In genomic region chr12:113578241-113578640, GRCm38 (mm10) we compare ENCODE assay signal across 8 mouse cellular contexts. TPM values are rescaled to one million over a fixed set of nuclear protein-coding genes. Genes with fewer than 3 reads are reported as not detected.
DNase-seq lines count a peak whose midpoint lies in the region; ATAC-seq and TF ChIP-seq lines count a peak whose summit lies in the region.
"Had no signal": no experiment of that assay in that cellular context is flagged by ENCODE, and none has a peak within 500 bp of the region (broad histone marks: within the 10 kb centered on the region; RNA-seq: fewer than 3 reads in every experiment).

No protein-coding gene starts in this region.

- H3K27ac ChIP-seq in limb, embryonic 11.5 days (replicated peaks; ENCODE audit: low read depth, low read length) = no peak overlapping the region
- no peak overlapping the region for H3K27ac ChIP-seq in limb, embryonic 10.5 days
- no peak overlapping the region for H3K27ac ChIP-seq in bone marrow, adult 2 months (ENCODE audit: control insufficient read depth, insufficient read depth, low read depth, low read length, poor library complexity)
- H3K27ac ChIP-seq in forebrain, embryonic 15.5 days (replicated peaks) = no peak overlapping the region
- H3K27ac ChIP-seq in forebrain, embryonic 12.5 days = no peak overlapping the region
- H3K27ac ChIP-seq: limb, embryonic 15.5 days had no signal

- 58% methylated on average over 6 of the region's 6 CpGs for WGBS in limb, embryonic 11.5 days
- WGBS in limb, embryonic 10.5 days = 48% methylated on average over 6 of the region's 6 CpGs
- 55% methylated on average over 6 of the region's 6 CpGs for WGBS in bone marrow, adult 2 months
- WGBS in forebrain, embryonic 15.5 days = 60% methylated on average over 6 of the region's 6 CpGs
- 64% methylated on average over 6 of the region's 6 CpGs for WGBS in forebrain, embryonic 12.5 days

- TF ChIP-seq POLR2A in bone marrow, adult 2 months (IDR thresholded peaks at IDR 0.05; ENCODE audit: borderline replicate concordance, control insufficient read depth, low read depth, low read length) = no peak

- H3K4me3 ChIP-seq in limb, embryonic 11.5 days (ENCODE audit: low read depth, low read length) = no peak overlapping the region
- H3K4me3 ChIP-seq in limb, embryonic 10.5 days = no peak overlapping the region
- H3K4me3 ChIP-seq in G1E (ENCODE audit: low read depth, low read length) = no peak overlapping the region
- H3K4me3 ChIP-seq in bone marrow, adult 2 months (replicated peaks; ENCODE audit: control insufficient read depth, low read depth, low read length) = no peak overlapping the region
- no peak overlapping the region for H3K4me3 ChIP-seq in forebrain, embryonic 15.5 days
- H3K4me3 ChIP-seq in forebrain, embryonic 12.5 days (replicated peaks) = no peak overlapping the region
- H3K4me3 ChIP-seq: limb, embryonic 15.5 days had no signal

- TF ChIP-seq CTCF in G1E (IDR thresholded peaks at IDR 0.05; ENCODE audit: low read depth, low read length) = no peak
- TF ChIP-seq CTCF in bone marrow, adult 2 months (IDR thresholded peaks at IDR 0.05; ENCODE audit: control insufficient read depth, insufficient read depth, low read length) = peak; percentile 45

- no peak overlapping the region for H3K4me2 ChIP-seq in limb, embryonic 11.5 days (ENCODE audit: low read depth, severe bottlenecking)
- H3K4me2 ChIP-seq in forebrain, embryonic 15.5 days (replicated peaks) = no peak overlapping the region
- H3K4me2 ChIP-seq in forebrain, embryonic 12.5 days = no peak overlapping the region
- H3K4me2 ChIP-seq: limb, embryonic 15.5 days had no signal

- no peak overlapping the region for H3K9ac ChIP-seq in limb, embryonic 11.5 days (ENCODE audit: low read length)
- H3K9ac ChIP-seq in forebrain, embryonic 15.5 days (replicated peaks) = no peak overlapping the region
- no peak overlapping the region for H3K9ac ChIP-seq in forebrain, embryonic 12.5 days
- H3K9ac ChIP-seq: limb, embryonic 15.5 days had no signal

- peak; percentile 23 for DNase-seq in limb, embryonic 11.5 days (ENCODE audit: low spot score)
- DNase-seq in limb, embryonic 10.5 days (ENCODE audit: low spot score) = no peak
- DNase-seq in G1E (ENCODE audit: low spot score) = no peak
- peak; percentile 16 for DNase-seq in lung, postnatal 36 days

- H3K27me3 ChIP-seq in limb, embryonic 11.5 days (ENCODE audit: control insufficient read depth, insufficient read depth, low read length) = no peaks in the 10 kb centered on the region
- H3K27me3 ChIP-seq in limb, embryonic 10.5 days (ENCODE audit: low read depth, poor library complexity, severe bottlenecking) = no peaks in the 10 kb centered on the region
- H3K27me3 ChIP-seq in G1E (ENCODE audit: insufficient read depth, low read length) = no peaks in the 10 kb centered on the region
- H3K27me3 ChIP-seq in forebrain, embryonic 15.5 days = no peaks in the 10 kb centered on the region
- no peaks in the 10 kb centered on the region for H3K27me3 ChIP-seq in forebrain, embryonic 12.5 days
- H3K27me3 ChIP-seq: limb, embryonic 15.5 days had no signal

- H3K9me3 ChIP-seq in limb, embryonic 11.5 days (ENCODE audit: control insufficient read depth, low read length) = no peaks in the 10 kb centered on the region
- no peaks in the 10 kb centered on the region for H3K9me3 ChIP-seq in limb, embryonic 10.5 days (replicated peaks)
- peaks cover 27% of the 10 kb centered on the region for H3K9me3 ChIP-seq in G1E (replicated peaks)
- H3K9me3 ChIP-seq in forebrain, embryonic 15.5 days = peaks cover 9% of the 10 kb centered on the region
- H3K9me3 ChIP-seq in forebrain, embryonic 12.5 days = peaks cover 12% of the 10 kb centered on the region; the same call in 1 of the 2 replicates
- H3K9me3 ChIP-seq: limb, embryonic 15.5 days had no signal

- no peak for ATAC-seq in limb, embryonic 11.5 days (ENCODE audit: insufficient number of reproducible peaks, low FRiP score, low TSS enrichment, low read depth)
- peak; percentile 36 for ATAC-seq in G1E (ENCODE audit: extremely low read depth, insufficient number of reproducible peaks, low FRiP score, poor library complexity, severe bottlenecking)
- no peak for ATAC-seq in forebrain, embryonic 15.5 days (replicated peaks)
- ATAC-seq in forebrain, embryonic 12.5 days (ENCODE audit: low FRiP score) = no peak

- H3K36me3 ChIP-seq in limb, embryonic 11.5 days (ENCODE audit: control insufficient read depth, insufficient read depth, low read length) = no peaks in the 10 kb centered on the region
- no peaks in the 10 kb centered on the region for H3K36me3 ChIP-seq in limb, embryonic 10.5 days
- H3K36me3 ChIP-seq in G1E (replicated peaks) = no peaks in the 10 kb centered on the region
- no peaks in the 10 kb centered on the region for H3K36me3 ChIP-seq in forebrain, embryonic 15.5 days
- no peaks in the 10 kb centered on the region for H3K36me3 ChIP-seq in forebrain, embryonic 12.5 days (replicated peaks)
- H3K36me3 ChIP-seq: limb, embryonic 15.5 days had no signal

- H3K4me1 ChIP-seq in limb, embryonic 11.5 days (ENCODE audit: control insufficient read depth, insufficient read depth, low read length) = no peaks in the 10 kb centered on the region
- H3K4me1 ChIP-seq in limb, embryonic 10.5 days = no peaks in the 10 kb centered on the region
- H3K4me1 ChIP-seq in G1E (ENCODE audit: insufficient read depth, low read depth, low read length) = no peaks in the 10 kb centered on the region
- no peaks in the 10 kb centered on the region for H3K4me1 ChIP-seq in bone marrow, adult 2 months (ENCODE audit: control insufficient read depth, insufficient read depth, low read length)
- no peaks in the 10 kb centered on the region for H3K4me1 ChIP-seq in forebrain, embryonic 15.5 days
- H3K4me1 ChIP-seq in forebrain, embryonic 12.5 days = no peaks in the 10 kb centered on the region
- H3K4me1 ChIP-seq: limb, embryonic 15.5 days had no signal

RNA-seq across cellular contexts. Expression of gene Adam6a, which starts 34.5 kb away (rescaled TPM):
- not detected in 2 replicates for polyA plus RNA-seq in limb, embryonic 11.5 days (2014; fragmentation: Nextera tagmentation; extraction: Ambion mirVana)
- polyA plus RNA-seq in limb, embryonic 10.5 days (2016; fragmentation: Nextera tagmentation; extraction: Ambion mirVana) = not detected in 2 replicates
- not detected in 2 replicates for total RNA-seq in G1E (2014; fragmentation: Nextera tagmentation)
- 0.16 and 0.23 TPM in 2 replicates for total RNA-seq in G1E (2017)
- not detected in 2 replicates for polyA plus RNA-seq in G1E (2012)
- not detected in 2 replicates for polyA plus RNA-seq in bone marrow, adult 2 months (2011; ENCODE audit: insufficient read depth, insufficient read length, low replicate concordance, missing spikeins)
- polyA plus RNA-seq in forebrain, embryonic 15.5 days (2015; fragmentation: Nextera tagmentation; extraction: Ambion mirVana) = not detected in 2 replicates
- not detected in 2 replicates for polyA plus RNA-seq in forebrain, embryonic 12.5 days (2016; fragmentation: Nextera tagmentation; extraction: Ambion mirVana)
- polyA plus RNA-seq: limb, embryonic 15.5 days had no signal

Comparison
In these comparisons a context has a peak if more than half of its experiments do, and no peak if none do; other contexts are left out.
1. DNase-seq: peak in limb, embryonic 11.5 days (single experiment) and lung, postnatal 36 days (single experiment); none in limb, embryonic 10.5 days (single experiment) and G1E (single experiment).